Mouse (Mus musculus): ENCODE results near the gene Csf2rb. TPM values are rescaled to one million over a fixed set of nuclear protein-coding genes. Genes with fewer than 3 reads are reported as not detected.
A peak's percentile ranks its signal among the peaks of the same experiment; 100 is the strongest.
"Not testable (repeated sequence)": the region's sequence is repeated elsewhere in the genome, so short reads cannot be mapped to it uniquely, and the experiment has no call there.

Csf2rb gene
- polyA plus RNA-seq, 1 experiment, result 1.1 TPM

GRCm38 (mm10) chr15:78320825-78321496, 4.6 kb upstream of the Csf2rb start:
- no peak overlapping the region for H3K27ac ChIP-seq (ENCODE audit: control insufficient read depth, insufficient read depth, low read depth, low read length)

GRCm38 (mm10) chr15:78323366-78323765, 2.2 kb upstream of the Csf2rb start:
- Histone ChIP-seq H3K4me3 (ENCODE audit: control insufficient read depth, low read depth, low read length) (no peak overlapping the region), H3K27ac (ENCODE audit: control insufficient read depth, insufficient read depth, low read depth, low read length) (no peak overlapping the region), H3K4me1 (ENCODE audit: control insufficient read depth, insufficient read depth, low read length) (no peaks in the 10 kb centered on the region), H3K27me3 (ENCODE audit: control insufficient read depth, insufficient read depth, low read length) (no peaks in the 10 kb centered on the region), H3K36me3 (ENCODE audit: control insufficient read depth, insufficient read depth, low read length) (no peaks in the 10 kb centered on the region)
- TF ChIP-seq CTCF (IDR thresholded peaks at IDR 0.05; ENCODE audit: control insufficient read depth, insufficient read depth, insufficient replicate concordance, low read depth, low read length), result no peak
- TF ChIP-seq POLR2A (IDR thresholded peaks at IDR 0.05; ENCODE audit: control insufficient read depth, low read depth, low read length), result no peak

More at GRCm38 (mm10) chr15:78320825-78321496, 4.6 kb upstream of the Csf2rb start:
- Histone ChIP-seq H3K36me3 (ENCODE audit: control insufficient read depth, insufficient read depth, low read length) (no peaks in the 10 kb centered on the region), H3K27me3 (ENCODE audit: control insufficient read depth, insufficient read depth, low read length) (no peaks in the 10 kb centered on the region), H3K4me1 (ENCODE audit: control insufficient read depth, insufficient read depth, low read length) (no peaks in the 10 kb centered on the region), H3K4me3 (ENCODE audit: control insufficient read depth, low read depth, low read length) (no peak overlapping the region)
- TF ChIP-seq CTCF (IDR thresholded peaks at IDR 0.05; ENCODE audit: control insufficient read depth, insufficient read depth, insufficient replicate concordance, low read depth, low read length) (peak; percentile 74), POLR2A (IDR thresholded peaks at IDR 0.05; ENCODE audit: control insufficient read depth, low read depth, low read length) (no peak)

GRCm38 (mm10) chr15:78324294-78324693, 1.3 kb upstream of the Csf2rb start:
- H3K27ac ChIP-seq (ENCODE audit: control insufficient read depth, insufficient read depth, low read depth, low read length), result no peak overlapping the region
- no peaks in the 10 kb centered on the region for H3K27me3 ChIP-seq (ENCODE audit: control insufficient read depth, insufficient read depth, low read length)
- no peak overlapping the region for H3K4me3 ChIP-seq (ENCODE audit: control insufficient read depth, low read depth, low read length)
- no peak for TF ChIP-seq CTCF (IDR thresholded peaks at IDR 0.05; ENCODE audit: control insufficient read depth, insufficient read depth, insufficient replicate concordance, low read depth, low read length)
- TF ChIP-seq POLR2A (IDR thresholded peaks at IDR 0.05; ENCODE audit: control insufficient read depth, low read depth, low read length), result no peak
- H3K4me1 ChIP-seq (ENCODE audit: control insufficient read depth, insufficient read depth, low read length), result no peaks in the 10 kb centered on the region
- no peaks in the 10 kb centered on the region for H3K36me3 ChIP-seq (ENCODE audit: control insufficient read depth, insufficient read depth, low read length)

- Histone ChIP-seq H3K4me3 (ENCODE audit: control insufficient read depth, low read depth, low read length) (no peak overlapping the region), H3K36me3 (ENCODE audit: control insufficient read depth, insufficient read depth, low read length) (no peaks in the 10 kb centered on the region), H3K27me3 (ENCODE audit: control insufficient read depth, insufficient read depth, low read length) (no peaks in the 10 kb centered on the region), H3K4me1 (ENCODE audit: control insufficient read depth, insufficient read depth, low read length) (no peaks in the 10 kb centered on the region), H3K27ac (ENCODE audit: control insufficient read depth, insufficient read depth, low read depth, low read length) (no peak overlapping the region)
- TF ChIP-seq CTCF (IDR thresholded peaks at IDR 0.05; ENCODE audit: control insufficient read depth, insufficient read depth, insufficient replicate concordance, low read depth, low read length), result no peak
- TF ChIP-seq POLR2A (IDR thresholded peaks at IDR 0.05; ENCODE audit: control insufficient read depth, low read depth, low read length), result no peak
Measured at GRCm38 (mm10) chr15:78326747-78327146, 1.2 kb downstream of the Csf2rb start.

- not testable (repeated sequence) for H3K4me1 ChIP-seq (ENCODE audit: control insufficient read depth, insufficient read depth, low read length); H3K27ac ChIP-seq (ENCODE audit: control insufficient read depth, insufficient read depth, low read depth, low read length); H3K36me3 ChIP-seq (ENCODE audit: control insufficient read depth, insufficient read depth, low read length); H3K27me3 ChIP-seq (ENCODE audit: control insufficient read depth, insufficient read depth, low read length); H3K4me3 ChIP-seq (ENCODE audit: control insufficient read depth, low read depth, low read length)
Measured at GRCm38 (mm10) chr15:78327753-78328341, 2.3 kb downstream of the Csf2rb start.

- Histone ChIP-seq H3K4me1 (ENCODE audit: control insufficient read depth, insufficient read depth, low read length) (no peaks in the 10 kb centered on the region), H3K27me3 (ENCODE audit: control insufficient read depth, insufficient read depth, low read length) (no peaks in the 10 kb centered on the region), H3K27ac (ENCODE audit: control insufficient read depth, insufficient read depth, low read depth, low read length) (no peak overlapping the region), H3K4me3 (ENCODE audit: control insufficient read depth, low read depth, low read length) (no peak overlapping the region), H3K36me3 (ENCODE audit: control insufficient read depth, insufficient read depth, low read length) (no peaks in the 10 kb centered on the region)
- TF ChIP-seq CTCF (IDR thresholded peaks at IDR 0.05; ENCODE audit: control insufficient read depth, insufficient read depth, insufficient replicate concordance, low read depth, low read length) (no peak), POLR2A (IDR thresholded peaks at IDR 0.05; ENCODE audit: control insufficient read depth, low read depth, low read length) (no peak)
Measured at GRCm38 (mm10) chr15:78328520-78329097, 3.1 kb downstream of the Csf2rb start.

GRCm38 (mm10) chr15:78329972-78330371, 4.4 kb downstream of the Csf2rb start:
- H3K4me1 ChIP-seq (ENCODE audit: control insufficient read depth, insufficient read depth, low read length); H3K27ac ChIP-seq (ENCODE audit: control insufficient read depth, insufficient read depth, low read depth, low read length); H3K36me3 ChIP-seq (ENCODE audit: control insufficient read depth, insufficient read depth, low read length); H3K27me3 ChIP-seq (ENCODE audit: control insufficient read depth, insufficient read depth, low read length); H3K4me3 ChIP-seq (ENCODE audit: control insufficient read depth, low read depth, low read length): not testable (repeated sequence)

All from testis, adult 2 months (tissue).